Mouse (Mus musculus): Measurements from ENCODE around the gene Txn2. TPM values are rescaled to one million over a fixed set of nuclear protein-coding genes. Genes with fewer than 3 reads are reported as not detected.
"Not testable (repeated sequence)": the region's sequence is repeated elsewhere in the genome, so short reads cannot be mapped to it uniquely, and the experiment has no call there.

Gene Txn2
- total RNA-seq, 4 experiments from 2014 or later: 189 to 214 (median 212) TPM

DNA sequence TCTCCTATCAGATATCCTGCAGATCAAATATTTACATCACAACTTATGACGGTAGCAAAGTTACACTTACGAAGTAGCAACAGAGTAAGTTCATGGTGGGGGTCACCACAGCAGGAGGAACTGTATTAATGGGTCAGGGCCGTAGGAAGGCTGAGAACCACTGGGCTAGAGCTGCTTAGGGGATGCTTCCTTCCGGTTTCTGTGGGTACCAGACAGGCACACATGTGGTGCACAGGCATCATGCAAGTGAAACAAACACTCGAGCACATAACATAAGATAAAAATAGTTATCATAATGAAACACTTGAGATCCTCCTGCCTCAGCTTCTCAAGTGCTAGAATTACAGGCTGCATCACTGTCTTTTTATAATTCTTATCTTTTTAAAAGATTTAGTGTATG lies 48.1 kb downstream of the Txn2 start:
- no peak for DNase-seq (ENCODE audit: low spot score in 2 of 2)

DNA sequence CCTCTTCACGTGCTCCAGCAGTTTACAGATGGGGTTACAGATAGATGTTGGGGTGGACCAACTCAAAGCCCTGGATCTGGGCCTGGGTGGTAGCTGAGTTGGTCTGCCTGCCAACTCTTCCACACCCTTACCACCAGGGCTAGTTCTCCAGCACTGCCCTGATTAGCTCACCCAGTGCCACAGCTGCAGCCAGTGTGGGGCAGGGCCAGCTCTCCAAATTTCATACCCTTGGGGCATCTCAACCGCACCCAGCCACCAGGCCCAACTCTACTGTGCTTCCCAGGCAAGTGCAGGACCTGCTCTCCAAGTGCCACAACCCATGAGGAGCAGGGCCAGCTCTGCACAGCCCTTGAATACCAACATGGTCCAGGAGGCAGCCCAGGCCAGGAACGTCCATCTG lies 49.0 kb downstream of the Txn2 start:
- no peak for DNase-seq (ENCODE audit: low spot score in 2 of 2)

DNA sequence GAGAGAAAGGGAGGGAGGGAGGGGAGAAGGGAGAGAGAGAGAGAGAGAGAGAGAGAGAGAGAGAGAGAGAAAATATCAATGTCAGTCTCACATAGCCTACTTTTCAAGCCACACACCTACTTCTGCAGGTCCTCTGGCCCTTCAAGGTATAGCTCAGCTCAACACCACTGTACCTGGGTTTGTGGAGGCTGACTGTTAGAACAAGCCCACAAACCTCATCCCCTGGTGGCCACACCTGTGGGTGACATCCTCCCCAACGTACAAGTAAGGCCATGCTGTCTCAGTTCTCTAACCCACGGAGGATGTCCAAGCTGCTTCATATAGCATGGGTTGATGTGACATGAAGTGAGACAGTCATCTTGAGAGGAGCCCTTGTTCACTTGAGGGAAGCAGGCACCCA lies 51.6 kb downstream of the Txn2 start:
- DNase-seq (ENCODE audit: low spot score in 2 of 2): no peak

DNA sequence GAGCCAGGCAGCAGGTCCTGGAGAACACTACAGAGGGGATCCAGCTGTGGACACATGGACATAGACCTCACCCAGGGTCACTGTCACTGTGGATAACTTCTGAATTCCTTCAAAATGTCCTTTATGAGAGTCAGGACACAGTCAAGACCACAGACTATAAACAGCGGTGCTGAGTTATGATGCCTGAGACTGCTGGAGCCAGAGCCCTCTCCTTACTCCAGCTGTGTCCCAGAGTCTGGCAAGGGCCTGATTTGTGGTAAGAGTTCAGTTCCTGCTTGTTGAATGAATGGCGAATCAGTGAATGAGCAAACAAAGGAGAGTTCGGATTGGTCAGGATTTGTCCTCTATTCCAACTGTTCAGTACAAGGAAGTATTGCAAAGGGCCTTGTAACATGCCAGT lies 52.1 kb downstream of the Txn2 start:
- no peak for DNase-seq (ENCODE audit: low spot score in 2 of 2)

DNA sequence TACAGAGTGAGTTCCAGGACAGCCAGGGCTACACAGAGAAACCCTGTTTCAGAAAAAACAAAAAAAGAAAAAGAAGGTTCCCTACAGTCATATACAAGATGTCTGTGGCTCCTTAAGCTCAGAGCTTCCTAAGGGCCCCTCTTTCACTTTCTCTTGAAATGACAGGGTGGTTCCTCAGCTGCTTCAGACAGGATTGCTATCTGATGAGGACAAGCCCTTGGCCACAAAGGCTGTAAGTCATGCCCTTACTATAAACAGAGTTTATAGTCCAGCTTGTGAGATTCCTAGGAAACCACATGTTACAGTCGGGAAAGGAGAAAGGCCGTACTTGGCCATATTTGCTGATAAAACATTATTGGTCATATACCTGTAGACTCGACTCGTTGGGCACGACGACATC lies 52.9 kb downstream of the Txn2 start:
- no peak for DNase-seq (ENCODE audit: low spot score in 2 of 2)

DNA sequence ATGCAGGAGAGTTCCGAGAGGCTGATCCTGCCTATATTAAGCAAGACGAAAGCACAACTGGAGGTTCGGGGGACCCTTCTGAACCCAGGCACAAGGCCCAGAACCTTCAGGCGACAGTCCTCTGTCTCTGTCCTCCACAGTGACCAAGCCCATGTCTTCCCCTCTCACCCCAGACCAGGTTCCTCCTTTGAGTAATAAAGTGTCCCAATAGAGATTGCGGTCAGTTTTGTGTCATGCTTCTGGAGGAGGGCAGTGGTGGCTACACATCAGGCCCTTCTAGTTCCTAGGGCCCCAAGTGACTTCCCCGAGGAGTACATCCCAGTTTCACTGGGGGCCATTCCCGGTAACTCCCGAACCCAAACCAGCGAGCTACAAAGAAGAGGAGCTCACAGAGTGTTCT lies 54.0 kb downstream of the Txn2 start:
- no peak for DNase-seq (ENCODE audit: low spot score in 2 of 2)

DNA sequence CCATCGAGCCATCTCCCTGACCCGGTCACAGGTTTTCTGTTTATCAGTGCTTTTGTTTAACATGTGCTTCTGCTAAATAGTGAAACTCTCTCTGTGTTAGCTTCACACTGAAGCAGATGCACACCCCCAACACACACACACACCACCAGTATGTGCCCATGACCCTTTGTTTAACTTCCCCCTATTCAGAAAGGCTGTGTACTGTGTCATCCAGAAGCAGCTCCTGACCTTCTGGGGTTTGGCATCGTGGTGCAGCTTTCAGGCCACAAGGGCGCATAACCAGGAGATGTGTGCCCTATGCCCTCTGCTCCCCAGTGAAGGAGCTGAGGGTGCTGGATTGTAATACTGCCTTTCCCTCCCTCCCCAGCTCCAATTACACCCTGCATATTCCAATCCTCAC lies 54.5 kb downstream of the Txn2 start:
- no peak for DNase-seq (ENCODE audit: low spot score in 2 of 2)

DNA sequence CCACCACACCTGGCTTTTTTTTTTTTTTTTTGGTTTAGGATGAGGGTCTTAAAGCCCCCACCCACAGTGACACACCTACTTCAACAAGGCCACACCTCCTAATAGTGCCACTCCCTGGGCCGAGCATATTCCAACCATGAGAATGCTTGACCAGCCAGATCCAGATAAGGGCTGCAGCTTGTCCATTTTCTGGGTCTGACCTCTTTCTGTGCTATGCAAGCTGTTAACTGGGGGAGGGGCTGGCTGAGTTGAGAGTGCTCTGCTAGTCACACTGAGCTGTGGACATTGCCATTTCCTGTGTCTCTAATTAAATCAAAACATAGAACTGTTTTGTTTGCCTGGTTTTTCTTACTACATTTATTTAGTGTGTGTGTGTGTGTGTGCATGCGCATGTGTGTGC lies 55.2 kb downstream of the Txn2 start:
- DNase-seq (ENCODE audit: low spot score in 2 of 2): no peak

DNA sequence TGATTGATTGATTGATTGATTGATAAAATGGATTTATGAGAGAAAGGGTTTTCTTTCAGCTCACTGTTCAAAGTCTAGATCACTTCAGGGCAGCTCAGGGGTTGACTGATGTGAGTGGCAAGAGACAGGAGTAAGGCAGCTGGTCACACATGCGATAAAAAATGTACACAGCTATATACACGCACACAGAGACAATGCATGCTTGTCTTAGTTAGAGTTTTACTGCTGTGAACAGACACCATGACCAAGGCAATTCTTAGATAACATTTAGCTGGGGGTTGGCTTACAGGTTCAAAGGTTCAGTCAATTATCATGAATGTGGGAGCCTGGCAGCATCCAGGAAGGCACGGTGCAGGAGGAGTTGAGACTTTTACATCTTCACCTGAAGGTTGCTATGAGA lies 55.8 kb downstream of the Txn2 start:
- DNase-seq (ENCODE audit: low spot score in 2 of 2): no peak

DNA sequence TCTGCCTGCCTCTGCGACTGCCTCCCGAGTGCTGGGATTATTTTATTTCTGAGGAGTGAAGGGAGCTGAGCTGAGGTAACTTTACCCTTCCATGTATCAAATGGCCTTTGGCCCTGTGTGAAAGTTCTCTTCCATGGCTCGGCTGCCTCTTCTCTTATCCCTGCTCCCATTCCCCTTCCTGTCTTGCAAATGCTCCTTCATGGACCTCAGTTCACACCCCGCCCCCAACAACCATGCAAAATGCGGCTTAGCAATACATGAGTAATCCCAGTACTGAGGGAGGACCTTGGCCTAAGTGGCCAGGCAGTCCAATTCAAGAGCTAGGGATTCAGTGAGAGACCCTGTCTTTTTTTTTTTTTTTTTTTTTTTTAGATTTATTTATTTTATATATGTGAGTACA lies 60.5 kb downstream of the Txn2 start:
- DNase-seq (ENCODE audit: low spot score in 2 of 2): no peak

DNA sequence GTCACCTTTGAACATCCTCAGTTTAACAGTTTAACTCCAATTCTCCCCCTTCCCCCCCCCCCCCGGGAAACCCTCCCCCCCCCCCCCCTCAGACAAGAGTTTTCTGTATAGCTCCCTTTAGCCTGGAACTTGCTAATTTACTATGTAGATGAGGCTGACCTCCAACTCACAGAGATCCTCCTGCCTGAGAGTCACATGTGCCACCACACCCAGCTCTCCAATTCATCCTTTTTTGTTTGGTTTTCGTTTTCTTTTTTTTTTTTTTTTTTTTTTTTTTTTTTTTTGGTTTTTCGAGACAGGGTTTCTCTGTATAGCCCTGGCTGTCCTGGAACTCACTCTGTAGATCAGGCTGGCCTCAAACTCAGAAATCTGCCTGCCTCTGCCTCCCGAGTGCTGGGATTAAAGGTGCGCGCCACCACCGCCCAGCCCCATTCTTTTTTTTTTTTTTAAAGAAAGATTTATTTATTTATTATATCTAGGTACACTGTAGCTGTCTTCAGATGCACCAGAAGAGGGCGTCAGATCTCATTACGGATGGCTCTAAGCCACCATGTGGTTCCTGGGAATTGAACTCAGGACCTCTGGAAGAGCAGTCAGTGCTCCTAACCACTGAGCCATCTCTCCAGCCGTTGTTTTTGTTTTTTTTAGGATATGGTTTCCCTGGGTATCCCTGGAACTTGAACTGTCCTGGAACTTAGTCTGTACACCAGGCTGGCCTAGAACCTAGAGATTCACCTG lies 61.4 kb downstream of the Txn2 start:
- DNase-seq (ENCODE audit: low spot score in 2 of 2): not testable (repeated sequence)

DNA sequence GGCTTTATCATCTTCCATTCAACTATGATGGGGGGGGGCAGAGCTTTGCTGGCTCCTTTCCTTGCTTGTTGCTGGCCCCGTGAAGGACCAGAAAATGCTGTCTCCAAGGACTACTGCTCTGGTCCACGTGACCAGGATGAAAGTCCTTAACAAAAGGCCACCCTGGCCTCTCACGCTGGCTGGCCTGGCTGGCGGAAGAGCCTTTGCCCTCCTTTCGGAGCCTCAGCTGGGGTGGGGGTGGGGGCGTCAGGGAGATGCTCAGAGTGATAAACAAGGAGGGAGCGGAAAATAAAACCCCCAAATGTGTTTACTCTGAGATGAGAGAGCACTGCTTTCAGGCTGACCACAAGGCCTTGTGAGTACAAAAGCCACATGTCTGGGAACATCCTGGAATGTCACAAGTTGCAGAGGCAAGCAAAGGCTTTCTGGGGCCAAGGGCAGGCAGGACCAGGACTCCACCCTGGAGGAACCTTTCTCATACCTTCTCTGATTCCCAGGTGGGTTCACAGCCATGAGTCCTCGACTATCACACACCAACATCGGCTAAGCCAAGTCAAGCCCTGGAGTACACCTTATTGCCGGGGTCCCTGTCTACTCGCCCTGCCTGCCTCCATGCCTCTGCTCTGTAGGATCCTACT lies 62.1 kb downstream of the Txn2 start:
- no peak for DNase-seq (ENCODE audit: low spot score in 2 of 2)

Other genes with a start within 250 kb of the Txn2 start
- gene Apol7e, start 230.1 kb downstream of the Txn2 start, total RNA-seq (2022): not detected
- gene Apol9b, start 200.0 kb downstream of the Txn2 start, total RNA-seq (2022): not detected
- under 1 TPM in 2 of 4 experiments, not detected in 2; 0.63 to 0.86 TPM for gene Apol8, start 172.0 kb downstream of the Txn2 start, total RNA-seq (2022)
- gene Myh9, start 86.8 kb downstream of the Txn2 start, total RNA-seq (2022): 10 to 100 TPM; 33.4 to 51.3 (median 39.4) TPM
- under 1 TPM; 0.17 to 0.61 (median 0.31) TPM for gene Foxred2, start 27.7 kb upstream of the Txn2 start, total RNA-seq (2022)
- 10 to 100 TPM; 51.7 to 65.7 (median 53.8) TPM for gene Eif3d, start 41.8 kb upstream of the Txn2 start, total RNA-seq (2022)
- gene Cacng2, start 191.0 kb upstream of the Txn2 start, total RNA-seq (2022): not detected
- 10 to 100 TPM in 3 of 4 experiments, 1 to 10 TPM in 1; 9.0 to 16.1 (median 12.5) TPM for gene Ift27, start 245.1 kb upstream of the Txn2 start, total RNA-seq (2022)

All from gastrocnemius, adult 8-10 months (tissue).